In the genomic region with DNA sequence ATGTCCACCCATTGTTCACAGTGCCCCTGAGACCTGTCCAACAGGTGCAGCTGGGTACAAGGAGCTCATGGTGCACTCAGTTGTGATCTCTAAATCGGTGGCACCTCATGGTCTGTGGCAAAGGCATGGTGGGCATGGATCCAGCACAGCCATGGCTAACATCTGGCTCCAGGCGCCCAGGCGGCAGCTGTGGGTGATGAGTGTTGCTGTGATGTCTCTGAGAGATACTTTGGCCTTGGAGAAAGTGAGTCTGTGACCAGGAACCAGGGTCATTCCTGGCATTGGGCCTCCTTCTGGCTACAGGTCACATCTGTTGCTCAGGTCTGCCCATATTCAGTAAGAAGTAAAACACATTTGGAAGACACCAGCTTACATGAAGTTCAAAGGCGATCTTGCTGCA, we compare ENCODE assay signal across 25 mouse cellular contexts.
A peak's percentile ranks its signal among the peaks of the same experiment; 100 is the strongest.
DNase-seq lines count a peak whose midpoint lies in the region; ATAC-seq lines count a peak whose summit lies in the region.
"Had no signal": no experiment of that assay in that cellular context is flagged by ENCODE, and none has a peak within 500 bp of the region (broad histone marks: within the 10 kb centered on the region; RNA-seq: fewer than 3 reads in every experiment).

No protein-coding gene starts in this region.

- intact Hi-C loops in heart, postnatal 36 days (cut with DNase I): no loop called here
- intact Hi-C loops in heart, postnatal 14 days (cut with DNase I): no loop called here

- no peak overlapping the region for H3K4me3 ChIP-seq in heart, embryonic 12.5 days
- H3K4me3 ChIP-seq in heart, embryonic 16.5 days (ENCODE audit: low read length): no peak overlapping the region
- H3K4me3 ChIP-seq: embryonic facial prominence, embryonic 15.5 days; erythroblast, embryonic 14.5 days; forebrain, embryonic 10.5 days; gastrocnemius, adult 2 months; hindbrain, embryonic 12.5 days had no signal

- ATAC-seq in heart, embryonic 12.5 days (ENCODE audit: insufficient number of reproducible peaks, low FRiP score): no peak
- no peak for ATAC-seq in heart, embryonic 16.5 days (replicated peaks; ENCODE audit: extremely low read depth, insufficient read depth, low FRiP score)
- ATAC-seq: CD4-positive, CD25-positive, alpha-beta regulatory T cell, adult 4 months; forebrain, embryonic 14.5 days; hindbrain, embryonic 16.5 days; inflammation-experienced regulatory T-cells, adult 6 months; intestine, postnatal 0 days had no signal

- H3K9me3 ChIP-seq in heart, embryonic 12.5 days (replicated peaks): no peaks in the 10 kb centered on the region
- H3K9me3 ChIP-seq in heart, embryonic 16.5 days (replicated peaks; ENCODE audit: control insufficient read depth, low read length): no peaks in the 10 kb centered on the region
- H3K9me3 ChIP-seq: embryonic facial prominence, embryonic 15.5 days; forebrain, embryonic 10.5 days; hindbrain, embryonic 12.5 days had no signal

- 44% methylated on average over 4 of the region's 4 CpGs for WGBS in heart, embryonic 12.5 days
- WGBS in heart, embryonic 16.5 days: 49% methylated on average over 4 of the region's 4 CpGs

- H3K9ac ChIP-seq in heart, embryonic 12.5 days: no peak overlapping the region
- no peak overlapping the region for H3K9ac ChIP-seq in heart, embryonic 16.5 days (ENCODE audit: low read length)
- H3K9ac ChIP-seq: embryonic facial prominence, embryonic 15.5 days; hindbrain, embryonic 12.5 days had no signal

- H3K27me3 ChIP-seq in heart, embryonic 12.5 days (replicated peaks): no peaks in the 10 kb centered on the region
- H3K27me3 ChIP-seq in heart, embryonic 16.5 days (ENCODE audit: control insufficient read depth, insufficient read depth, low read length): no peaks in the 10 kb centered on the region
- H3K27me3 ChIP-seq: embryonic facial prominence, embryonic 15.5 days; hindbrain, embryonic 12.5 days had no signal

- H3K4me1 ChIP-seq in heart, embryonic 12.5 days (replicated peaks): peaks cover 98% of the 10 kb centered on the region
- H3K4me1 ChIP-seq in heart, embryonic 16.5 days (ENCODE audit: control insufficient read depth, insufficient read depth, low read length): peaks cover 75% of the 10 kb centered on the region
- H3K4me1 ChIP-seq: embryonic facial prominence, embryonic 15.5 days had no signal

- DNase-seq in adrenal gland, adult (ENCODE audit: inconsistent age in 2 of 2, low spot score in 1 of 2): peak; percentile 53 to 74
- DNase-seq in adrenal gland, postnatal 25 days: no peak
- peak; percentile 89 for DNase-seq in heart, adult 11 months
- no peak for DNase-seq in heart, postnatal 36 days
- no peak for DNase-seq in heart, postnatal 14 days
- DNase-seq: B cell, adult 2 months; cerebellum, adult 11 months; cerebellum, adult 8-10 months; cerebellum, postnatal 14 days; embryo, embryonic 11 days; gastrocnemius, adult 2 months; gastrocnemius, postnatal 25 days; kidney, adult 8-10 months had no signal

- H3K4me2 ChIP-seq in heart, embryonic 12.5 days: peak overlapping the region; percentile 45
- H3K4me2 ChIP-seq in heart, embryonic 16.5 days (ENCODE audit: low read depth, low read length): peak overlapping the region; percentile 40
- H3K4me2 ChIP-seq: embryonic facial prominence, embryonic 15.5 days; hindbrain, embryonic 12.5 days had no signal

- peak overlapping the region; percentile 70; the same call in 1 of the 2 replicates for H3K27ac ChIP-seq in heart, embryonic 12.5 days (ENCODE audit: poor library complexity, severe bottlenecking)
- H3K27ac ChIP-seq in heart, embryonic 16.5 days (ENCODE audit: low read length): peak overlapping the region; percentile 71
- H3K27ac ChIP-seq: embryonic facial prominence, embryonic 15.5 days; forebrain, embryonic 10.5 days; gastrocnemius, adult 2 months; hindbrain, embryonic 12.5 days had no signal

- H3K36me3 ChIP-seq in heart, embryonic 12.5 days: no peaks in the 10 kb centered on the region
- H3K36me3 ChIP-seq in heart, embryonic 16.5 days (ENCODE audit: control insufficient read depth, insufficient read depth): no peaks in the 10 kb centered on the region
- H3K36me3 ChIP-seq: embryonic facial prominence, embryonic 15.5 days; forebrain, embryonic 10.5 days; G1E; hindbrain, embryonic 12.5 days had no signal

Comparison
In these comparisons a context has a peak if more than half of its experiments do, and no peak if none do; other contexts are left out.
1. DNase-seq: peak in adrenal gland, adult (2 of 2) and heart, adult 11 months (single experiment); none in adrenal gland, postnatal 25 days (single experiment), heart, postnatal 36 days (0 of 2) and heart, postnatal 14 days (0 of 2).